Mouse (Mus musculus): ENCODE data around the gene Gm10320.

Gm10320 gene

DNA sequence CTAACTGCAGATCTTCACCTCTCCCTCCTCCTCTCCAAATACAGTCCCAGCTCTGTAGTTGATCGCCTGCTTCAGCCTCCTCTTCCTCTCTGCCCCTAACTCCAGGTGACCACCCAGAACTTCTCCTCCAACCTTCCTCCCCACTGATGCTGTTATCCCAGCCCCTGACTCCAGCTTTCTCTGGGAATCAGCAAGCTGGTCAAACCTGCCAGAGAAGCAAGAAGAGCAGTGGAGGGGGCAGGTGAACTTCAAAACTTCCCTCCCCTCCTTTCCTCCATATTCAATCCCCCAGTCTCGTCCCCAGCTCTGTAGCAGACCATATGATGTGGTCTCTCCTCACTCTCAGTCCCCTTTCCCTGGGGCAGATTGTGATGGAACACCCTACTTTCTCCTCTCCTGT, 15.9 kb upstream of the Gm10320 start:
- TF ChIP-seq CTCF (conservative IDR thresholded peaks at IDR 0.05; ENCODE audit: low read length), result no peak
- no peak for TF ChIP-seq POU5F1 (IDR thresholded peaks at IDR 0.05; ENCODE audit: borderline replicate concordance, low read length)
- no peak for TF ChIP-seq NANOG (IDR thresholded peaks at IDR 0.05; ENCODE audit: borderline replicate concordance, low read length)
- Histone ChIP-seq H3K4me3 (replicated peaks; ENCODE audit: low read length) (no peak overlapping the region), H3K36me3 (ENCODE audit: insufficient read depth, low read length) (no peaks in the 10 kb centered on the region), H3K9me3 (ENCODE audit: low read length) (0 out of 2 replicates have a peak, but pooled peaks cover 2% of the 10 kb centered on the region), H3K4me1 (replicated peaks; ENCODE audit: low read depth, low read length) (peaks cover 35% of the 10 kb centered on the region), H3K27me3 (ENCODE audit: insufficient read depth, low read length) (peaks cover 54% of the 10 kb centered on the region)

- no peaks in the 10 kb centered on the region for H3K36me3 ChIP-seq (ENCODE audit: insufficient read depth, low read length)
- TF ChIP-seq NANOG (IDR thresholded peaks at IDR 0.05; ENCODE audit: borderline replicate concordance, low read length) (no peak), POU5F1 (IDR thresholded peaks at IDR 0.05; ENCODE audit: borderline replicate concordance, low read length) (no peak), CTCF (conservative IDR thresholded peaks at IDR 0.05; ENCODE audit: low read length) (no peak)
- peaks cover 65% of the 10 kb centered on the region for H3K27me3 ChIP-seq (ENCODE audit: insufficient read depth, low read length)
Observed at GRCm38 (mm10) chr13:98506496-98506895, 14.7 kb upstream of the Gm10320 start.

DNA sequence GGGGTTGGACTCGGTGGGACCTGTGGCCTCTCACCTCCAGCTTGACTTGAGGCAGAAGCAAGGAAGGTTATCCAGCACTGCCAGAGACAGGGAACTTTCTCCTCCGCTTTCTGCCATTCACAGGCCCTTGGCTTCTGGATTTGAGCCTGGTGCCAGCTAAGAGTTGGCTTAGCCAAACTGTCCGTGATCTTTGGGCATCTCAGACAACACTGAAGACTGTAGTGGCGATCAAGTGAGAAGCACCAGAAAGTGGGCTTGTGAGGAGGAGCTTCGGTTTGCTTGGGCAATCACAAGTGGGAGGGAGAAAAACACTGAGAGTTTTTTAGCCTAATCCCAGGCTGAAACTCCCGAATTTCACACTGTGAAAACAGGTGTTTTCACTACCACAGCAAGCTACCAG, 14.2 kb upstream of the Gm10320 start:
- H3K4me1 ChIP-seq (replicated peaks; ENCODE audit: low read depth, low read length), result peaks cover 46% of the 10 kb centered on the region
- 0 out of 2 replicates have a peak, but pooled peaks cover 2% of the 10 kb centered on the region for H3K9me3 ChIP-seq (ENCODE audit: low read length)
- TF ChIP-seq CTCF (conservative IDR thresholded peaks at IDR 0.05; ENCODE audit: low read length) (no peak), NANOG (IDR thresholded peaks at IDR 0.05; ENCODE audit: borderline replicate concordance, low read length) (no peak), POU5F1 (IDR thresholded peaks at IDR 0.05; ENCODE audit: borderline replicate concordance, low read length) (no peak)

More at GRCm38 (mm10) chr13:98506496-98506895, 14.7 kb upstream of the Gm10320 start:
- 0 out of 2 replicates have a peak, but pooled peaks cover 2% of the 10 kb centered on the region for H3K9me3 ChIP-seq (ENCODE audit: low read length)
- H3K4me1 ChIP-seq (replicated peaks; ENCODE audit: low read depth, low read length), result peaks cover 44% of the 10 kb centered on the region
- no peak overlapping the region for H3K4me3 ChIP-seq (replicated peaks; ENCODE audit: low read length)

GRCm38 (mm10) chr13:98505489-98505857, 13.7 kb upstream of the Gm10320 start:
- Histone ChIP-seq H3K27me3 (ENCODE audit: insufficient read depth, low read length) (peaks cover 75% of the 10 kb centered on the region), H3K9me3 (ENCODE audit: low read length) (0 out of 2 replicates have a peak, but pooled peaks cover 2% of the 10 kb centered on the region), H3K4me3 (replicated peaks; ENCODE audit: low read length) (0 out of 2 replicates have a peak overlapping the region, but pooled peaks have one; percentile 77), H3K4me1 (replicated peaks; ENCODE audit: low read depth, low read length) (peaks cover 49% of the 10 kb centered on the region), H3K36me3 (ENCODE audit: insufficient read depth, low read length) (no peaks in the 10 kb centered on the region)
- no peak for TF ChIP-seq POU5F1 (IDR thresholded peaks at IDR 0.05; ENCODE audit: borderline replicate concordance, low read length)

More for the DNA sequence above, 14.2 kb upstream of the Gm10320 start:
- Histone ChIP-seq H3K27me3 (ENCODE audit: insufficient read depth, low read length) (peaks cover 70% of the 10 kb centered on the region), H3K36me3 (ENCODE audit: insufficient read depth, low read length) (no peaks in the 10 kb centered on the region), H3K4me3 (replicated peaks; ENCODE audit: low read length) (no peak overlapping the region)

DNA sequence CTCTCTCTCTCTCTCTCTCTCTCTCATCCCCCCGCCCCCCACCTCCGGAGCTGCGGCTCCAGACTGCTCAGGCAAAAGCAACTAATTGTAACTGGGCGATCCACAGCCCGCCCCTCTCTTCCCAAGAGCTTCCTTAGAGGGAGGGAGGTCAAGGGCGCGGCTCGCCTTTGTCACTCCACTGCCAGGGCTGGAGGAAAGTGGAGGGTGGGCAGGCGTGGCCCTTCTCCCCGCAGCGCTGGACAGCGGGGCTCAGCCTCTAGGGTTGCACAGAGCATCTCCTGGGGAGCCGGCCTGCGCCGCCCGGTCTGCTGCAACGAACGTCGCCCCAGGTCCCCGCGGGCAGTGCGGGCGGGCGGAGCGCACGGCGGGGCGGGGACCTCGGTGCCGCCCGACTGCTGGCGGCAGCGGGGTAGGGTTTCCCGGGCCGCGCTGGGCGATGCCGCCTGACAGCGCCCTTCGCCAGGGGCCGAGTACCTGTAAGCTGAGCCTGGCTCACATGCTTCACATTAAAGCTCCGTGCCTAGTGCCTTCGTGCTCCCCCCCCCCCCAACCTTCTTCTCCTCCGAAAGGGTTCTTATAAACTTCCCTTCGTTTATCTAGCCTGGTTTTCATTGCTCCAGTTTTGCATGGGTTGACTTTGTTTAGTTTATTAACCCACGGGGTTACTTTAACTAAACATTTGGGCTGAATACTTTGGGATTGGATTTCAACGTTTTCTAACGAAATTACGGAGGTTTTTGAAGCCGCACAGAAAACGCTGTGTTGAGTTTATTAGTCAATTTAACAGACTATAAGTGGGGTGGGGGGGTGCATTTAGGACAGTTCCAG, 13.1 kb upstream of the Gm10320 start:
- 0 out of 2 replicates have a peak, but pooled peaks cover 2% of the 10 kb centered on the region for H3K9me3 ChIP-seq (ENCODE audit: low read length)
- H3K4me1 ChIP-seq (replicated peaks; ENCODE audit: low read depth, low read length), result peaks cover 49% of the 10 kb centered on the region
- TF ChIP-seq CTCF (conservative IDR thresholded peaks at IDR 0.05; ENCODE audit: low read length) (no peak), NANOG (IDR thresholded peaks at IDR 0.05; ENCODE audit: borderline replicate concordance, low read length) (no peak), POU5F1 (IDR thresholded peaks at IDR 0.05; ENCODE audit: borderline replicate concordance, low read length) (no peak)
- H3K27me3 ChIP-seq (ENCODE audit: insufficient read depth, low read length), result peaks cover 81% of the 10 kb centered on the region
- H3K36me3 ChIP-seq (ENCODE audit: insufficient read depth, low read length), result no peaks in the 10 kb centered on the region
- peak overlapping the region; percentile 77 for H3K4me3 ChIP-seq (replicated peaks; ENCODE audit: low read length)

DNA sequence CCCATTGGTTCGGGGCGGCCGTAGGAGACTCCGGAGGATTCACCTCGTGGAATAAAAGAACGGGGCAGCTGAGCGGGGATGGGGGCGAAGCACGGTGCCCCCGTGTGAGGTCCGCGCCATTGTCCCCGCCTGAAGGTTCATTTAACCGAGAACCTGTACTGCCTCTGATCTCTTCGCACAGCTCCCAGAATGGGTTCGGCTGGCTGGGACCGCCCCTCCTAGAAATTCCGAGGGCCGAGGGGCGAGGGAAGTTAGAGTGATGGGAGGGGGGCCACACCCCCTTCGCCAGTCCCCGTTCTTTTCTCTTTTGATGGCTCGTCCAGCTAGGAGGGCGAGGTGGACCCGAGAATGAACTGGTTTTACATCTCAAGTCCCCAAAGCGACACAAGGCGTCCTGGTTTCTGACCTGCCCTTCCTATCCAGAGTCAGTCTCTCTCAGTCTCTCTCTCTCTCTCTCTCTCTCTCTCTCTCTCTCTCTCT, 12.4 kb upstream of the Gm10320 start:
- H3K36me3 ChIP-seq (ENCODE audit: insufficient read depth, low read length), result no peaks in the 10 kb centered on the region
- peaks cover 87% of the 10 kb centered on the region for H3K27me3 ChIP-seq (ENCODE audit: insufficient read depth, low read length)
- peak overlapping the region; percentile 77 for H3K4me3 ChIP-seq (replicated peaks; ENCODE audit: low read length)
- TF ChIP-seq POU5F1 (IDR thresholded peaks at IDR 0.05; ENCODE audit: borderline replicate concordance, low read length) (no peak), NANOG (IDR thresholded peaks at IDR 0.05; ENCODE audit: borderline replicate concordance, low read length) (no peak), CTCF (conservative IDR thresholded peaks at IDR 0.05; ENCODE audit: low read length) (no peak)
- peaks cover 47% of the 10 kb centered on the region for H3K4me1 ChIP-seq (replicated peaks; ENCODE audit: low read depth, low read length)
- H3K9me3 ChIP-seq (ENCODE audit: low read length), result 0 out of 2 replicates have a peak, but pooled peaks cover 2% of the 10 kb centered on the region

GRCm38 (mm10) chr13:98503601-98504000, 11.8 kb upstream of the Gm10320 start:
- TF ChIP-seq NANOG (IDR thresholded peaks at IDR 0.05; ENCODE audit: borderline replicate concordance, low read length) (no peak), CTCF (conservative IDR thresholded peaks at IDR 0.05; ENCODE audit: low read length) (no peak), POU5F1 (IDR thresholded peaks at IDR 0.05; ENCODE audit: borderline replicate concordance, low read length) (no peak)
- Histone ChIP-seq H3K4me1 (replicated peaks; ENCODE audit: low read depth, low read length) (peaks cover 47% of the 10 kb centered on the region), H3K9me3 (ENCODE audit: low read length) (0 out of 2 replicates have a peak, but pooled peaks cover 2% of the 10 kb centered on the region), H3K27me3 (ENCODE audit: insufficient read depth, low read length) (peaks cover 93% of the 10 kb centered on the region), H3K36me3 (ENCODE audit: insufficient read depth, low read length) (no peaks in the 10 kb centered on the region), H3K4me3 (replicated peaks; ENCODE audit: low read length) (peak overlapping the region; percentile 77)

DNA sequence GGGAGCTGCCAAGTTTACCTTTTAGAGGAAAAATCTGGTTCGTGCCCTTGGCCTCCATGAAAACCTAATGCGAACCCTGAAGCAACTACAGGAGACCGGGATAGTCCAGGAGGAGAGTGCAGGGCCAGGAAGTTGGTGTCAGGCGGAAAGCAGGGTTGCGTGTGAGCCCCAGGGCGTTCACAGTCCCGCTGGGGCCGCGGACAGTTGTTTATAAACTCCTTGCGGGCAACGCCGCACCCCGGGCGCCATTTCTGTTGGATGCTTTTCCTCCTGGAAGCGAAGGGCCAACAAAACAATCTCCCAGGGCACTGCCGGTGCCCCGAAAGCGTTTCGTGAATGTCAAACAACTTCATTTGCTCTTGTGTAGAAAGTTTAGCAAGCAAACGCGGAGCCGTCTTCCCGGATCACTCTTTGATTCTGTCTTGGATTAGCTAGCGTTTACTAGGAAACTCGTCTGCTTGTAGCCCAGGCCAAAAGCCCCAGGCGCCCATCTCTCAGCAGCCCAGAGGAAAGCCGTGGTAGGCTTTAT, 11.1 kb upstream of the Gm10320 start:
- H3K36me3 ChIP-seq (ENCODE audit: insufficient read depth, low read length), result no peaks in the 10 kb centered on the region
- peak overlapping the region; percentile 66 for H3K4me3 ChIP-seq (replicated peaks; ENCODE audit: low read length)
- H3K27me3 ChIP-seq (ENCODE audit: insufficient read depth, low read length), result peaks cover 96% of the 10 kb centered on the region
- peaks cover 47% of the 10 kb centered on the region for H3K4me1 ChIP-seq (replicated peaks; ENCODE audit: low read depth, low read length)
- 0 out of 2 replicates have a peak, but pooled peaks cover 2% of the 10 kb centered on the region for H3K9me3 ChIP-seq (ENCODE audit: low read length)
- TF ChIP-seq NANOG (IDR thresholded peaks at IDR 0.05; ENCODE audit: borderline replicate concordance, low read length) (no peak), POU5F1 (IDR thresholded peaks at IDR 0.05; ENCODE audit: borderline replicate concordance, low read length) (no peak), CTCF (conservative IDR thresholded peaks at IDR 0.05; ENCODE audit: low read length) (no peak)
